Mouse (Mus musculus): ENCODE measurements around the gene Ssu2.
A peak's percentile ranks its signal among the peaks of the same experiment; 100 is the strongest.

DNA sequence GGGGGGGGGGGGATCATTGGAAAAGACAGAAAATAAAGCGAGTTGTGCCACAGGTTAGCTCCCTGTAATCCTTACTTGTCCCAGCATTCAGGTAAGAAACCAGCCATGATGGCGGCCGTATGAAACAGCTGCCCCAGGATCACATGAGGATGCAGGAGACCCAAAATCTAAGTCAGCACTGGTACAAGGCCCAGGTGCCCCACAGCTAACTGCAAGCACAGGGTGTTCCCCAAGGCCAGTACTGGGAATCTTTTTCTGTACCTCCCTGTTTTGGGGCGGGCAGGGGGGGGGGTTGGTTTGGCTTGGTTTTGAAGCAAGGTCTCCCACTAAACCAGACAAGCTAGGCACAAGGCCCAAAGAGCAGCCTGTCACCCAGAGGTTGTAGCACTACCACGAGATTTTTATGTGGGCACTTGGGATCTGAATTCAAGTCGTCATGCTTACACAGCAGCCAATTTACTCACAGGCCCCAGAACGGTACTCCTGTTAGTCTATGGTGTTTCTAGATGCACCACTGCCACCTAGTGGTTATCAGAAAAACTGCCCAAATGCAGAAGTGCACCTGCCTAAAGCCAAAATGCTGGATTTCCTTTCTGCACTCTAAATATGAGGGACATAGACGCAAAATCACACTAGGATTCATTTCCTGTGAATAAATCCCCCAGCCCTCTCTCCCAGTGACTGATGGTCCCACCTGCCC lies 13.8 kb downstream of the Ssu2 start:
- peak; percentile 76 for TF ChIP-seq CTCF (IDR thresholded peaks at IDR 0.05; ENCODE audit: extremely low read depth, insufficient read depth, low read length)
- TF ChIP-seq POLR2A (IDR thresholded peaks at IDR 0.05; ENCODE audit: extremely low read depth, insufficient read depth, low read length): no peak

Data from cortical plate, adult 2 months (tissue).